Mouse (Mus musculus) megakaryocyte, embryonic 14.5 days (primary cell): ENCODE results near the gene Tpm1.

ENCODE experiments used
- FLI1 ChIP-seq: IDR thresholded peaks from 2 replicates; pipeline ENCODE4 v1.6.1; 2012; ENCODE audit warnings: low read length, inconsistent platforms, mixed read lengths
- GATA1 ChIP-seq: IDR thresholded peaks from 3 replicates; pipeline ENCODE4 v1.6.1; 2012; ENCODE audit warnings: mixed read lengths, low read length, inconsistent platforms, borderline replicate concordance

DNA sequence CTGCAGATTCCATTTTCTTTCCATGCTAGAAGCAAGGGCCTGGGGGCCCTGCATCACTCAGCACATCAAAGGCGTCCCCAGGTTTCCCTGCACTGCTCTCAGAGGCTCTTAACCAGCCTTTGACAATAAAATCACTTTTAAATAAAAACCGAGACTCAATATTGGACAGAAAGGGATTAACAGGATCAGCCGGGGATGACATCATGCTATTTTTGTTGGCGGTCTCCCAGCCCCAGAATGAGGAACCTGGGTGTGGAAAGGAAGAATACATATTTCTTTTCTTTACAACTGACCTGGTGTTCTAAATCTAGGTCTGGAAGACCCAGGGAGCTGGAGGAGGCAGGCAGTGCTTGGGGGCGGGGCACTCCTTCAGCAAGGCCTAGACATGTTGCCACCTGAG is 32.5 kb upstream of the Tpm1 start:
- no peak for TF ChIP-seq GATA1
- TF ChIP-seq FLI1: no peak
